Mouse (Mus musculus) telencephalon, adult 2 months (tissue): Measurements from ENCODE around the gene Cttnbp2.
A peak's percentile ranks its signal among the peaks of the same experiment; 100 is the strongest.
"Not testable (repeated sequence)": the region's sequence is repeated elsewhere in the genome, so short reads cannot be mapped to it uniquely, and the experiment has no call there.

Experiments
- DNase-seq: peaks from one replicate; pipeline ENCODE4 v3.0.0-alpha.2; 2011; ENCODE audit warnings: low read depth, low spot score

Gene Cttnbp2

GRCm38 (mm10) chr6:18420660-18421059 is 94.0 kb downstream of the Cttnbp2 start:
- no peak for DNase-seq

GRCm38 (mm10) chr6:18417866-18418454 is 96.7 kb downstream of the Cttnbp2 start:
- DNase-seq = no peak

DNA sequence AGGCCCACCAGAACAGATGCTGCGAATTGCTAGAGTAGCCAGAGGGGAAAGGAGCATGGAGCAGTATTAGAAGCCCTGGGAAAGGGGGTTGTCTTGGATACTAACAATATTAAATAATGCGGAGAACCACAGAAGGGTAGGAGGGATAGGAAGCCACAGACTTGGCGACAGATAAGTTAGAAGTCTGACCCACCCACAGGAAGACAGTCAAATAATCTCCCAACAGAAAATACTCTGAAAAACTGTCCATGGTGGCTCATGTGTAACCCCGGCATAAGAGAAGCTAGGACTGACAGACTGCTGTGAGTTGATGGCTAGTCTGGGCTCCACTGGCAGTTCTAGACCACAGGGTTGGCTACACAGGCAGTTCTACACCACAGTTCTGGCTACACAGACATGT is 98.7 kb downstream of the Cttnbp2 start:
- DNase-seq = no peak

DNA sequence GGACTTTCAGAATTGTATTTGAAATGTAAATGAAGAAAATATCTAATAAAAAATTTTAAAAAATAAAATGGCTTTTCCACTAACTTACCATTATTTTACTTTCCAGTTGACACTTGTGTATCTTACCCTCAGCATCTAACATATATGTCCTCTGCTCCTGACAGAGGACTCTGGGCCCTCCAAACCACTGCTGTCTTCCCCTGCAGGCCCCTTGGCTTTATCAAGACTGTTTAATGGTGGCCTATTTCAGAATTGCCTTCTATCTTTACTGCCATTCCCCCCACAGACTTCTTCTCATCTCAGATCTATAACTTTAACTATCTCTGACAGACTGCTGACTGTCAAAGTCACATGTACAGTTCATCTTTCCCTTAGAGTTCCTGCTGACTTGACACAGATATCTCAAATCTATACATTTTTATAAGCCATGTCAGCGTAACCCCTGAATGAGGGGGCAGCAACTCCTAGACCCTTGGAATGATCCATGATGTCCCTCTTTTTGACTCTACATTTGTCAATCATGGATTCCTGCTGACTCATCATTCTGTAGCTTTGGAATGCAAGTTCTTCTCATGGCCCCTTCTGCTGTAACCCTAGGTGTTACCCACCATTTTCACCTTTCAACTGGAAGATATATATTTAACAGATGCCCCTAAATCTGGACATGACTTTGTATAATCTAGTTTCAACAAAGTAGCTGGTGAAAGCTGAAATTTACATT is 103.0 kb downstream of the Cttnbp2 start:
- DNase-seq = no peak

GRCm38 (mm10) chr6:18408445-18408844 is 106.2 kb downstream of the Cttnbp2 start:
- DNase-seq = peak; percentile 81

GRCm38 (mm10) chr6:18401066-18401674 is 113.5 kb downstream of the Cttnbp2 start:
- no peak for DNase-seq

DNA sequence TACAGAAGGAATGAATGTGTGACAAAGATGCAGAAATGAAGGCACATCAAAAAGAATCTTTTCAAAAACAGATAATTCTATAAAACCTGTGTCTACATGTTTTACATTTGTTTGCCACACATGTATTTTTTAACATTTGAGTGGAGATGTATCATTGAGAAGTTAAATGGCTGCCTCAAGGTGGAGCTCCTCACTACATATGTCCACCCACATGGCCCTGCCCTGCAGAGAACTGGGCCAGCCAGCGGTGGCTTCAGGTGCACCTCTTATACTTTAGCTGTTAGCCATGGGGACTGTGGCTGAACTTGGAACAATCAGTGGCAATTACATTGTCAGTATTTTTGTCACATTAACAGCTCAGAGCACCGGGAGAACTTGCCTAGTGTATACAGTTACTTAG is 133.3 kb downstream of the Cttnbp2 start:
- DNase-seq = no peak

GRCm38 (mm10) chr6:18380300-18381202 is 134.1 kb downstream of the Cttnbp2 start:
- no peak for DNase-seq

DNA sequence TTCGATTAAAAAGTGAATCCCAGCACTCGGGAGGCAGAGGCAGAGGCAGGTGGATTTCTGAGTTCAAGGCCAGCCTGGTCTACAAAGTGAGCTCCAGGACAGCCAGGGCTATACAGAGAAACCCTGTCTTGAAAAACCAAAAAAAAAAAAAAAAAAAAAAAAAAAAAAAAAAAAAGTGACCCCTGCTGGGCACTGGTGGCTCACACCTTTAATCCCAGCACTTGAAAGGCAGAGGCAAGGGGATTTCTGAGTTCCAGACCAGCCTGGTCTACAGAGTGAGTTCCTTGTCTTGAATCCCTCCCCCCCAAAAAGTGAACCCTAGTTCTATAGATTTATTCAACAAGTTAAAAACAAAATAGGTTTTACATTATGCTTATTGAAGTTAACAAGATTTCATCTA is 136.9 kb downstream of the Cttnbp2 start:
- DNase-seq = not testable (repeated sequence)

- no peak for DNase-seq
Measured at GRCm38 (mm10) chr6:18374744-18375143, 139.9 kb downstream of the Cttnbp2 start.

DNA sequence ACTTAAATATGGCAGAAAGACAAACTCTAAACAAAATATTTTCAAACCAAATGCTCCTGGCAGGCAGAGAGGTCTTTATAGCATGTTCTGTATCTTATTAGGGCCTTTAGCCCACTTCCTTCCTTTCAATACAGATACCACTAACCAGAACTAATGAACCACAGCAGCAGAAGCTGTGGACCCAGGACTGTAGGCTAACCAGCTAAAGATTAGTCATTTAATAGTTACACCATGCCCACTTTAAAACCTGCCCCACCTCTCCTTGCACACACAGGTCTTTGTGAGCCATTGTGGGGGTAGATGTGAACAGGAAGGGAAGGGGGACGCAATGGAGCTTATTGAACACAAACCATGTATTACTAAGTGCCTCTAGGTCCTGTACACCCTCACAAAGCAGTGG is 141.0 kb downstream of the Cttnbp2 start:
- no peak for DNase-seq

DNA sequence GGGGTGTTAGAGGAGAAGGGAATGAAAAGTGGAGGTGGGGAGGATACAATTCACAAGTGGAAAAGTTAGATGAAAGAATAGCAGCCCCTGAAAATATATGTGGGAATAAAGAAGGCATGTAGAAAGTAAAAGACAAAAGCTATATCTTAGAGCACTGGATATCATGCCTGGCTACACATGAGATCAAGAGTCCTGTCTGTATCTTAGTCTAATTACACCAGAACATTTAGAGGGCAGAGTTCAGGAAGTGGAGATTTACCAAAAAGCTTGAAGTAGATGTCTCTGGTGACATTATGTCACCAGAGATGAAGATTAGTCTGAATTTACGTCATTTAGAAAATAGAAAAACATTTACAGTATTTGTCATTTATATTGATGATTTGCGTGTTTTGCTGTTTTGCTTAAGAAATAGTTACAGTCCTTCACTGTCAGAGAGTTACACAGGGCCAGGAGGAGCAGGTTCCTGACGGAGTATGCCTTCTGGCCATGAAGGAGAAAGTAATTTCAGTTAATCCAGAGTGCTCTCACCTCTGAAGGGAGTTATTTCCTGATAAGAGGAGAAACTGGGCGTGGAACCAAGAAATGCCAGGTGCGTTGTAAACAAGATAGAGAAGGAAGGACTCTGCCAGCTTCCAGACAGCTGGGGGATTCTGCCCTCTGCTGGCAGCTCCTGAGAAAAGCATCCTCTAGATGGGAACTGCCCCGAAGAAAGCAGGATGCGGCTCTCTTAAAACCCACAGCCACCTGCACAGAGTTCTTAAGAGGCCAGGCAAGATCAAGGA is 142.0 kb downstream of the Cttnbp2 start:
- DNase-seq = peak; percentile 45

- DNase-seq = no peak
Measured at GRCm38 (mm10) chr6:18369723-18370122, 144.9 kb downstream of the Cttnbp2 start.

- no peak for DNase-seq
Measured at GRCm38 (mm10) chr6:18369054-18369453, 145.6 kb downstream of the Cttnbp2 start.

GRCm38 (mm10) chr6:18362232-18362631 is 152.4 kb downstream of the Cttnbp2 start:
- no peak for DNase-seq

DNA sequence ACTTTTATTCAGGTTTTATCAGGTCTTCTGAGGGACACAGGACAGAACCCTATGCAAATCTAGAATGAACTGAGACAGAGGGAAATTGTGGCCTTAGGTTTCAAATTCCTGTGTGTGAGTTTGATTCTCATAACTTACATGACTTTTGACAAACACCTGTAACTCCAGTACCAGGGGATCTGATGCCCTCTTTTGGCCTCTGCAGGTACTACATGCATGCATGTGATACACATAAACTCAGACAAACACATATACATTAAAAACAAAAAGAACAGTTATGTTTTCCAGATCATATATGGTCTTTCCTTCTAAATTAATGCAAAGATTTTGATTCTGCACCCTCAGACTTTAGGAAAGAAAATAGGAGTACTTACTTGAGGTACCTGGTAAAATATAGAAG is 153.7 kb downstream of the Cttnbp2 start:
- no peak for DNase-seq

- no peak for DNase-seq
Measured at GRCm38 (mm10) chr6:18360154-18360553, 154.5 kb downstream of the Cttnbp2 start.

GRCm38 (mm10) chr6:18349153-18349858 is 165.3 kb downstream of the Cttnbp2 start:
- no peak for DNase-seq

- no peak for DNase-seq
Measured at GRCm38 (mm10) chr6:18344272-18344671, 170.4 kb downstream of the Cttnbp2 start.

DNA sequence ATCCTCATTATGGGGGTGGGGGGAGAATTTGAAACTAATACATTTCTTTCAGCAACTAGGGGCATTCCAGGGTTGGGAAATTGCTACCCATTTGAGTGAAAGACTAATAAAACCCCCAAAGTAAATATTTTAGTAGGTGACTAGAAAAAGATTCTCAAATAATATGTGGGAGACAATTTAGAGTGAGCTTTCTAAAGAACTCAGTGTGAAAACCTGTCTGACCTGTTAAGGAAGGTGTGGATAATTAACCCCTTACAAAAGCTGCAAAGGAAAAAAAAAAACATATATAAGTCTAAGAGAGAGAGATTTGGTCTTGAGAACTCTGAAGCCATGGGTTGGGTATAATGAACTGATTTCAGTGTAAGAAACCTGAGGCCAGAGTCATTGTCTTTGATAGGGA is 176.3 kb downstream of the Cttnbp2 start:
- DNase-seq = no peak

GRCm38 (mm10) chr6:18335393-18335792 is 179.2 kb downstream of the Cttnbp2 start:
- DNase-seq = no peak
